Mouse (Mus musculus) small intestine, adult 2 months (tissue): ENCODE measurements around the gene Pard3b. TPM values are rescaled to one million over a fixed set of nuclear protein-coding genes. Genes with fewer than 3 reads are reported as not detected.

Source experiments
- H3K27ac ChIP-seq: fragments of 200-500 bp; 2 replicates; pipeline ENCODE4 v1.5.1; 2012; ENCODE audit warnings: low read depth, low read length, control low read depth, inconsistent platforms; ENCODE audit not compliant: insufficient read depth
- H3K27me3 ChIP-seq: fragments of 200-500 bp; 2 replicates; pipeline ENCODE4 v1.6.1; 2012; ENCODE audit warnings: mild to moderate bottlenecking, moderate library complexity, low read length, inconsistent platforms; ENCODE audit not compliant: control insufficient read depth, insufficient read depth
- H3K36me3 ChIP-seq: fragments of 200-500 bp; 2 replicates; pipeline ENCODE4 v1.6.1; 2012; ENCODE audit warnings: mild to moderate bottlenecking, low read length, control low read depth, inconsistent platforms; ENCODE audit not compliant: control insufficient read depth, insufficient read depth
- H3K4me1 ChIP-seq: fragments of 200-500 bp; 2 replicates; pipeline ENCODE4 v1.6.1; 2012; ENCODE audit warnings: low read length, inconsistent platforms, mixed read lengths; ENCODE audit not compliant: control insufficient read depth, insufficient read depth, insufficient read length
- H3K4me3 ChIP-seq: fragments of 200-500 bp; 2 replicates; pipeline ENCODE4 v1.5.1; 2012; ENCODE audit warnings: low read depth, mild to moderate bottlenecking, control low read depth, inconsistent platforms, low read length, moderate library complexity
- CTCF ChIP-seq: fragments of 200-500 bp; IDR thresholded peaks from 2 replicates; pipeline ENCODE4 v1.5.1; 2012; ENCODE audit warnings: low read depth, mild to moderate bottlenecking, control low read depth, inconsistent platforms, low read length, moderate library complexity, mixed read lengths; ENCODE audit not compliant: insufficient replicate concordance, insufficient read length; ENCODE audit errors: extremely low read depth
- POLR2A ChIP-seq: fragments of 200-500 bp; IDR thresholded peaks from 2 replicates; pipeline ENCODE4 v1.6.1; 2012; ENCODE audit warnings: low read depth, mild to moderate bottlenecking, control low read depth, inconsistent platforms, low read length, moderate library complexity
- WGBS: fragments of 180-500 bp; shearing (Covaris S2); methylation state at CpG from one replicate; pipeline ENCODE4 v1.1.7; 2018; 5-methylcytosine and 5-hydroxymethylcytosine counted together
- polyA plus RNA-seq: library from polyadenylated mRNA; depleted of rRNA; stranded (reverse); fragments of >200 nt; gene quantifications from 2 replicates; pipeline ENCODE4 v1.2.3, GENCODE M21; 2012

Pard3b gene
- polyA plus RNA-seq, 1 experiment, result 7.2 TPM

DNA sequence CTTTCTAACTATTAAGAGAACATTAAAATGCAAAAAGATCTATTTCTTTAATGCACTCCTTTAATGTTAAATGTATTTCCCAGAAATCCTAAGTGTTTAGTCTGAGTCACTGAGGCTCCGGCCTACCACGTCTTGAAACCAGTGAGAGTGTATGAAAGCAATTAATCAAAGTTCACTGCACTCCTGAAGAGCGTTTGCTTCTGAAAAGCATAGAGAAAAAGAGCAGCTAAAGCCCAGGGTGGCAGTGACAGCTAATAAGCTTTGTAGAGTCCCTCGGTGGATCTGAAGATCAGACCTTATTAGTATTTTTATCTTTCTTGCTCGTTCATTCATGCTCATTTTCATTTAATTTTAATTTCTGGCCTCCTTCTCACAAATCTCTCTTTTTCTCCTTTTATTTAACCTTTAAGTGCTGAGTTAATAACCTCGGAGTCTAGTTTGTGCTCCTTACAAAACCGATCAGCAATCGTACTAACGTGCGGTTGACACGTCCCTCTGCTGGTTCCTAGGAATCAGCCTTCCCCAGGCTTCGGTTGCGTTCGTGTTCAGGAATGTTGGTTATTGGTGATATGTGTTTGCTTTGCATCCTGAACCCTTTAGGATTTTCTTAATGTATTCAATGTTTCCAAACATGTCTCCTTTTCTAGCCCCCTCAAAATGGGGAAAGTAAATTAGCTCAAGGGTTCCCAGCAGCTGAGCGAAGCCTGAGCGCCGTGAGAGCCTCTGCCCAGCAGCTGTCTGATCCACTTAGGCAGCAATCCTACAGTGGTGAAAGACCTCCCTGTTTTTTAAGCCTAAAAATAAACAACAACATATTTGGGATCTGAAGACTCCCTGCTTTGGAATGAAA is 790.9 kb downstream of the Pard3b start:
- TF ChIP-seq POLR2A (no peak), CTCF (no peak)
- Histone ChIP-seq H3K36me3 (no peaks in the 10 kb centered on the region), H3K27ac (no peak overlapping the region), H3K4me3 (no peak overlapping the region), H3K4me1 (no peaks in the 10 kb centered on the region), H3K27me3 (no peaks in the 10 kb centered on the region)
- WGBS, result 79% methylated on average over 17 of the region's 17 CpGs

DNA sequence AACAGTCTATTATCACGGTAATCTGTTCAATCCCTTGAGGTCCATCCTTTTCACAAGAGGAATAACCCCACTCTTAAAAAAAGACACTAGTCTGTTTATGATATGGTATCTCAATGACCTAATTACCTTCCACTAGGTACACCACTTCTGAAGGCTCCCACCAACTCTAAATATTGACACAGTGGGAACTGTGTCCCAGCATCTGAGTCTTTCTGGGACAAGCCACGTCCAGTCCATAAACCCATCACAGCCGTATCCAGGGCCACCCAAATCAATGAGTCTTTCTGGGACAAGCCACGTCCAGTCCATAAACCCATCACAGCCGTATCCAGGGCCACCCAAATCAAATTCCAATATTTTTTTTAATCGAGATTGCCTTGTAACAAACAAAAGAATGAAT is 792.4 kb downstream of the Pard3b start:
- WGBS, result 75% methylated on average over 6 of the region's 6 CpGs
- no peaks in the 10 kb centered on the region for H3K27me3 ChIP-seq
- no peak overlapping the region for H3K4me3 ChIP-seq
- H3K27ac ChIP-seq, result no peak overlapping the region
- TF ChIP-seq POLR2A (no peak), CTCF (no peak)
- H3K4me1 ChIP-seq, result no peaks in the 10 kb centered on the region
- no peaks in the 10 kb centered on the region for H3K36me3 ChIP-seq

DNA sequence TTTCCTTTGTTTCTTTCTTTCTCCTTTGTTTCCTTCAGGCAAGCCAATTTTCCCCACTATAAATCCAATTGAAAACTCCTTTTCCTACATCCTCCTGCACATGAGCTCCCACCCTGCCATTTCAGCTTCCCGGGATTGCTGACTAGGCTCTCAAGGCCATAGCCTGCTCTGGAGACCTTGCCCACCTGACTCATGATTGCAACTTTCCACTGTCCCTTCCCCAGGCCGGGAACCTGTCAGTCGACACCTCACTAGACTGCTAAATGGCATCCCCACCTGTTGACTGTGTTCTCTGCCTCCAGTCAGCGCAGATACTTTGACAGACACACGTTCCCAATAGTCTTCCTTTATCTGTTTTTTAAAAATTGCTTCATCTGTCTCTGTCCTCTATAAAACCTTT is 795.3 kb downstream of the Pard3b start:
- 85% methylated on average over 5 of the region's 5 CpGs for WGBS
- TF ChIP-seq CTCF (no peak), POLR2A (no peak)

DNA sequence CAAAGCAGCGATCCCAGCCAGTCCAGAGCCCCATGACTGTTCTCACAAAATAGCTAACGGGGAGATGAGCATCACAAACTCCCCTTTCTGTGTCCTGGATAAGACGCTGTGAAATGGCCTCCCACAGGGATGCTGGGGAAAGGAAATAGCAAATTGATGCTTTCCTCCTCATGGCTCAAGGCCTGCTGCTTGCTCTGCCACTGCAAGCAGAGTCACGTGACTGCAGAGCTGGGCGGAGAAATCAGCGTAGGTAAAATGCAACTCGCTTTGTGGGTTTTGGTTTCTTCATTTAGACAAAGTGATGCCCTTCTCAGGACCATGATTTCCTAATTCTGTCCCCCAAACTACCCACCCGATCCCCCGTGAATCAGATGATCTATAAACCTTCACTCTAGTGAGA is 797.2 kb downstream of the Pard3b start:
- no peaks in the 10 kb centered on the region for H3K4me1 ChIP-seq
- 83% methylated on average over 9 of the region's 9 CpGs for whole genome bisulfite sequencing
- no peak overlapping the region for H3K27ac ChIP-seq
- no peaks in the 10 kb centered on the region for H3K36me3 ChIP-seq
- H3K4me3 ChIP-seq, result no peak overlapping the region
- H3K27me3 ChIP-seq, result no peaks in the 10 kb centered on the region
- TF ChIP-seq POLR2A (no peak), CTCF (no peak)

More for the DNA sequence above, 795.3 kb downstream of the Pard3b start:
- H3K27ac ChIP-seq, result no peak overlapping the region
- H3K27me3 ChIP-seq, result no peaks in the 10 kb centered on the region
- no peak overlapping the region for H3K4me3 ChIP-seq
- H3K36me3 ChIP-seq, result no peaks in the 10 kb centered on the region
- no peaks in the 10 kb centered on the region for H3K4me1 ChIP-seq

DNA sequence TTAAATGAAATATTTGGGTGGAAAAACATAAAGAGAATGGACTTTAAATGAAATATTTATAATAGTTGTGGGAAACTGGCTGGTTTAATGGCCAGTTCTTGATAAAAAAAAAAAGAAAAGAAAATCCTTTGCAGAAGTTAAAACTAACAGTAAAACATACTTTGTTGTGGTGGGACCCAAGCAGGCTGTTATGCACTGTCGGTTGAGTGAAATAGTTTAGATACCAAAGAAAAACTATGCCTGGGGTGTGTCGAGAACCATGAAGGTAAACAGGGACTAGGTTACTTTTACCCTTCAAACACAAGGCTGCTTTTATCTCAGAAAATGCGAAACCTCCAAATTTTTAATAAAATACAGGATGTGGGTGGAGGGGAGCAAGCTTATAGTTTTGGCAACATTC is 797.7 kb downstream of the Pard3b start:
- Histone ChIP-seq H3K36me3 (no peaks in the 10 kb centered on the region), H3K27me3 (no peaks in the 10 kb centered on the region), H3K4me3 (no peak overlapping the region), H3K4me1 (no peaks in the 10 kb centered on the region), H3K27ac (no peak overlapping the region)
- TF ChIP-seq POLR2A (no peak), CTCF (no peak)
- 84% methylated on average over 3 of the region's 3 CpGs for WGBS

DNA sequence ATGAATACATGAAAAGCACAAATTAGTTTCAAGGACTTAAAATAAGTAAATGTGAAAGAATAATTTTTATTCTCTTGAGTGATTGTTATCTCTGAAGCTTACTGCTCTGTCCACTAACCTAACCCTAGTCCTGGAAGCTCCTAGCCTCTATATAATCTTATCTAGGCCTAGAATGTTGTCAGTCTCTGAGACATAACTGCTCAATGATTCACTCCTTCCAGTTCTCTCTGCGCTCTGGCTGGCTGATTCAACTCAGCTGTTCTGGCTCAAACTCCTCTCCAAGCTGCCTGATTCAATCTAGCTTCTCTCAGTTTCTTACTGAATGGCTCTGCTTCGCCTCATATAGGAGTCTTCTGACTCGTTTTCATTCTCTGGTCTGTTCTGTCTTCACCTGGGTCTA is 798.9 kb downstream of the Pard3b start:
- WGBS, result 70% methylated on average over 3 of the region's 3 CpGs
- no peak for TF ChIP-seq POLR2A
- TF ChIP-seq CTCF, result no peak
- Histone ChIP-seq H3K36me3 (no peaks in the 10 kb centered on the region), H3K27me3 (no peaks in the 10 kb centered on the region), H3K4me3 (no peak overlapping the region), H3K27ac (no peak overlapping the region), H3K4me1 (no peaks in the 10 kb centered on the region)

DNA sequence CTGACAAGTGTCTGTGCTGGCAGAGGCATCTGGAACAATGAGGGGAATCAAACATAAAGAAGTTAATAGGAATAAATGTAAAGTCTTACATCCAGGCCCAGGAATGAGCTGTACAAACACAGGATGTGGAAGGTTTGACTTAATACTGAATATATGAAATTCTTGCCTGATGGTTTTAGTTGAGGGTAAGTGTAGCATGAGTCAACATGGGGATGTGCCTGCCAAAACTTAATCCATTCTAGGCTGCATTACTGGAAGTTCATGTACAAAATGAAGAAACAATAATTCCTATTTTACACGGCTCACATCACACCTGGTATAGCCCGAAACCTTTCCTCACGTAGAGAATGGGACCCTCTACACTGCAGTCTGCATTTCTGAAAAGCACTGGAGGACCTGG is 805.8 kb downstream of the Pard3b start:
- 0 out of 2 replicates have a peak, but pooled peaks cover 4% of the 10 kb centered on the region for H3K4me1 ChIP-seq
- WGBS, result 92% methylated on average over 3 of the region's 3 CpGs
- no peak overlapping the region for H3K27ac ChIP-seq
- no peak overlapping the region for H3K4me3 ChIP-seq
- TF ChIP-seq POLR2A (no peak), CTCF (no peak)
- no peaks in the 10 kb centered on the region for H3K27me3 ChIP-seq
- H3K36me3 ChIP-seq, result no peaks in the 10 kb centered on the region

DNA sequence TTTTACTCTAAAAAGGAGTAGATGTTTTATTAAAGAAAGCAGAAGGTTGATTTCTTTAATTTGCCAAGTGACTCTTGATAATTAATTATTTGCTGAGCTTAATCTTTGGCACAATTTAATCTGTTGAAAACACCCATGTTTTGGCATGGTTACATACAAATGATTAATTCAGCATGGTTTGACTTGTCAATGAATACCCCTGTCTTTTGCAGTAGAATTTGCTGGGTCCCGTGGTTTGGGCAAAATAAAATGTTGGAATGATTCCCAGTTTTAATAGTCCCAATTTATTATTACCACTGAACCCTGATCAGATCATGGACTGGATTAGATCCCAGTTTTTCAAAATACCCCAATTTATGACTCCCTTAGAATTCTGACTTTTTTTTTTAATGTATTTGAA is 808.2 kb downstream of the Pard3b start:
- Histone ChIP-seq H3K4me1 (0 out of 2 replicates have a peak, but pooled peaks cover 4% of the 10 kb centered on the region), H3K4me3 (no peak overlapping the region), H3K36me3 (no peaks in the 10 kb centered on the region), H3K27ac (no peak overlapping the region), H3K27me3 (no peaks in the 10 kb centered on the region)
- no peak for TF ChIP-seq POLR2A
- no peak for TF ChIP-seq CTCF
- 20% methylated on average over 1 of the region's 1 CpGs for WGBS
